Mouse (Mus musculus) G1E (cell line): ENCODE measurements around the gene Adarb1.

ENCODE experiments used
- CTCF ChIP-seq: IDR thresholded peaks from 2 replicates; pipeline ENCODE4 v1.5.1; 2012; ENCODE audit warnings: low read depth, low read length, inconsistent platforms, mixed read lengths
- GATA1 ChIP-seq: IDR thresholded peaks from 2 replicates; pipeline ENCODE4 v1.6.1; 2012; ENCODE audit warnings: borderline replicate concordance, low read length, inconsistent platforms, mixed read lengths
- POLR2AphosphoS5 ChIP-seq: IDR thresholded peaks from 2 replicates; pipeline ENCODE4 v1.6.1; 2012; ENCODE audit warnings: low read depth, low read length, inconsistent platforms; ENCODE audit not compliant: insufficient replicate concordance

GRCm38 (mm10) chr10:77380716-77381115 is 37.4 kb downstream of the Adarb1 start:
- TF ChIP-seq CTCF, result no peak
- no peak for TF ChIP-seq GATA1
- TF ChIP-seq POLR2AphosphoS5, result no peak
